Mouse (Mus musculus) spleen, adult 18-20 months (tissue): ENCODE data around the gene Ksr2.

Experiments
- DNase-seq, 2 experiments: peaks; one replicate each; pipeline ENCODE4 v3.0.0; 2022; ENCODE audit warnings: mixed read lengths in 2 of 2

The Ksr2 gene

DNA sequence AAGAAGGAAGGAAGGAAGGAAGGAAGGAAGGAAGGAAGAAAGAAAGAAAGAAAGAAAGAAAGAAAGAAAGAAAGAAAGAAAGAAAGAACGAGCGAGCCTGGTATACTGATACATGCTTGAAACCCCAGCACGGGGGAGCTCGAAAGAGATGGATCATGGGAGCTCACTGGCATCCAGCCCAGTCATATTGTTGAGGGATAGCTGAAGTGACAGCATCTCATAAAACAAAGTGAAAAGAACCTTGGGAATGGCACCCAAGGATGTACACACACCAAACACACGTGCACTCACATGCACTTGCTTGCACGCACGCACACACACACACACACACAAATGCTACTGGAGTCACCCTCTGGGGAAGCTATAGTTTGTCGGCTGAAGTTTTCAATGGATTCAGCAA is 282.6 kb downstream of the Ksr2 start:
- DNase-seq: no peak

DNA sequence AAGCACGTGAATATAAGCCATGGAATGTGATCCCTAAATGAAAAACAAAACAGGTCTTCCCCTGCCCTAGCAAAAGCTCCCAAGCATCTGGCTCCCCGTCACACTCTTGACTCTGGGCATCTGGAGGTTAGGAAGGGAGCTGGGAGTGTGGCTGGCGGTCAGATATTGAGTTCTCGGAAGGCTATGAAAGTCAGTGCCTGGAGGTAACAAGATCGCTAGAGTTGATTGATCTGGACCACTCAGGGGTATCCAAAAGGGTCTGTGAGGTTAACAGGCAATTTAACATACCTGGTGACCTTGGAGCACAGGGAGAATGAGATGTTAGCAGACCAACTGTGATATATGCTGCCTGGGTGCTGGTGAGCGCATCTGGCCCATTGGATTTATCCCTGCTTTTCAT is 283.8 kb downstream of the Ksr2 start:
- no peak for DNase-seq

DNA sequence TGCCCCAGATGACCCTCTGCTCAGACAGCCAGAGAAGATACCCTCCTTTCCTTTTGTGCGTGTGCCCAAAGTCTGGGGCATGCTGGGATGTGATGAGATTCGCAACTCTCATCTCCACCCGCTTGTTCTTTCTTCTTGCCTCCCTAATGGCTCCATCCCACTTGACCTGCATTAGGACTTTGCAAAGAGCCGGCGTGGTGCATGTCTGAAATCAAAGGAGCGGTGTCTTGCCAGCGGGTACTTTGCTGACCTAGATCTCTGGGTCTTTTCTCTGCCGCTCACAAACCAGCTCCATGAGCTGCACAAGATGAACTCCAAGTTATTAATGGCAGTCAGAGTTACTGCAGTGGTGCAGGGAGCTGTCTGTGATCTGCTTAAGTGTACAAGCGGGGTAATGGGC is 290.6 kb downstream of the Ksr2 start:
- no peak for DNase-seq

DNA sequence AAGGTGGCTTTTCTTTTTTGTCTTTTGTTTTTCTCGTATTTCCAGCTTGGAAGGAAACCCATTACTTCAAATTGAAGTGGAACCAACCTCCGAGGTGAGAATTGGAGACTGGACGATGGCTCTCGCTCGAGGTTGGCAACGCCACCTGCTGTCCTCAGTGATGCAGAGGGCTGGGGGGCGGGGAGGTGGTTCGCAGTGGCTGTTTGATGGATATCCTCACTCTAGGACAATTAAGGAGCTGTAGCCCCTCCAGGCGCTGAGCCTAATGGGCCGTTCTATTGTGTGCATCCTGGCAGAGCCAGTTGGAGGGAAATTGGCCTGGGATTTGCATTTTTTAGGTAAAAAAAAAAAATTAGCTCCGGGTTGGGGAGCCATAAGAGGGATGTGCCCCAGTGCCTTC is 292.8 kb downstream of the Ksr2 start:
- no peak for DNase-seq

DNA sequence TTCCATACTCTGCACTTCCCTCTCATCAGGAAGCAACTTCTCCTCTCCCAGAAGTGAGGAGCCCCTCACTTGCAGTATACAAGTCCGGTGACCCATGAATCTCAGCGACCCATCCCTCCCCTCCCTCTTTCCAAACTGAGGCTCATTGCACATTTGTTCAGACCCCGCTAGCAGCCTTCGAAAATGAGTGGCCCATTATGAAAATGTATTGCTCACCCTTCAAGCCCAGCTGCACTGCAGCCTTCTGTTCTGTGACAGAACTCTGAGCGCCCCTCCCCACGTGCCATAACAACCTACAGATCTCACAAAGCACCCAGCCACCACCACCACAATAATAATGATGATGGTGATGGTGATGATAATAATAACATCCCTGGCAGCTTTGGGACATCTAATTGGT is 295.5 kb downstream of the Ksr2 start:
- DNase-seq: no peak

DNA sequence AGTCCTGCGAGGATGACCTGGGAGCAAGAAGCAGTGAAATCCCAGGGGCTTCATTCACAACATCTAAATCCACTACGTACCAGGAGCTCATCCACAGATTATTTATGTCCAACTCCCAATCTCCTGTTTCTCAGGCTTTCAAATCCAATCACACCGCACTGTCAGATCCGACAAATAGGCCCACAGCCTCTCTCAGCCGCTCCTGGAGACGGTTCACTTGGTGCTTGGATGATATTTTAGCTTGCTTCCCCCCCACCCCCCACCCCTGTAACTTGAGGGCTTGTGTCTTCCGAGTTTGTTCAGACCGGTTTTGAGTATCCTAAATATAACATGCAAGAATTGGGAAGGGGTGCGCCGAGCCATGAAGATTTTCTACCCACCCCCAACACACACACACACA is 297.8 kb downstream of the Ksr2 start:
- no peak for DNase-seq

DNA sequence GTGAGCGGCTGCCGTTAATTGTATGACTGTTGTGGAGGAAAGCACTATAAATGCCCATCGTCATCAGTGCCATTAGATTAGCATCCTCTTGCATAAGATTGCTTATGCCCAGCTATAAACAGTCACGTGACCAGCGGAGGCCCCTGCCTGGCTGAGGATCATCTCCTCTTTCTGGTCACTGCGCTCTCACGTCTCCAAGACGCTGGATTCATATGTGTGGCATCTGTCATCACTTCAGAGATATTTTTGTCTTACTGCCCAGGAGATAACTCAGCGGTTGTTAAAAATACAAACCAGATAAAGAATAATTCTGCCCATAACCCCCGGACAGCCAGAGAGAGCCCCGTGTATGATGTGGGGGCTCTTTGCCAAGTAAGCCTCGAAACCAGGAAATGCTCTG is 298.4 kb downstream of the Ksr2 start:
- DNase-seq: no peak

DNA sequence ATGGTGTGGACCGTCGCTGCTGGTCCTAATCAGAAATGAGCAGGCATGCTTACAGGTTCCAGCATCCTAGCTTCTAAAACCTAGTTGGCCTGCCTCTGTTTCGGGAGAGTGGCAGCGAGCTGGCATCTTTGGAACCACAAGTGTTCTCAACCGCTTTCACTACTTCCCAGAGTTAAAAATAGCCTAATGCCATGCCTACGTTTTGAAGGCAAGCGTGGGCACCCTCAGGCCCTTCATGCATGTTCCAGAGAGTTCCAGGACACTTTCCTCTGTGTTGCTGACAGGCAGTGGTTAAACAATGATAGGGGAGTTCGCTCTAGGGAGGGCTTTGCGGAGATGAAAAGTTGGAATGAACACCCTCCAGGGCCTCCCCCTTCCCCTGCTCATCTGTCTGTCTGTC is 303.3 kb downstream of the Ksr2 start:
- DNase-seq: no peak

DNA sequence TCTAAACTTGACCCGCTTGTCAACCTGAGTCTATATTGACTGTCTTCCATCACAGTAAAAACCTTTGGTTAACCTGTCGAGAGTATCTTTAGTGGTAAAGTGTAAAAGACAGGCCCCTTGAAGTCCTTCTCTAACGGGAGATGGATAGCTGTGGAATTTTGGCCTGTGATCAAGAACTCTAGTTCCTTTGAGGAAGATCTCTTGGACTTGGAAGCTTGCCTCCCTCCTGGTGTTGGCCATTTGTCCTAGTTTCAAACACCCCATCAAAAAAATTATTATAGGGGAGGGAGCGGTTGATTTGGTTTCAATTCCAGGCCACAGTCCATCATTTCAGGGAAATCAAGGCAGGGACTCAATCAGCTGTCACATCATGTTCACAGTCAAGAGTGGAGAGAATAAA is 309.5 kb downstream of the Ksr2 start:
- no peak for DNase-seq

DNA sequence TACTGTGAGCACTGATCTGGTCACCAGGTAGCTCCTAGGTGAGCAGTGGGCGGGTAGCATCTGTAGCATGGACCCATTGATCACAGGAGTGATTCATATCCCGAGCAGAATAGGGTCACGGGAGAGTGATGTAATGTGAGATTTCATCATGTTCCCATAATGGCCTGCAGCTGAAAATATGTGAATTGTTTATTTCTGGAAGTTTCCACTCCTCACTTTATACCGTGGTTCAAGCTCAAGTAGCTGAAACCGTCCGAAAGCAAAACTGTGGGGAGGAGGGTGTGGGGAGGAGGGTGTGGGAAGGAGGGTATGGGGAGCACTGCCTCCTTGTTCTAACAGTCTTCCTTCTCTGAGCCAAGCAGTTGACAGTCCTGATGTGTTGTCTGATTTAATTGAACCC is 312.7 kb downstream of the Ksr2 start:
- DNase-seq: no peak

DNA sequence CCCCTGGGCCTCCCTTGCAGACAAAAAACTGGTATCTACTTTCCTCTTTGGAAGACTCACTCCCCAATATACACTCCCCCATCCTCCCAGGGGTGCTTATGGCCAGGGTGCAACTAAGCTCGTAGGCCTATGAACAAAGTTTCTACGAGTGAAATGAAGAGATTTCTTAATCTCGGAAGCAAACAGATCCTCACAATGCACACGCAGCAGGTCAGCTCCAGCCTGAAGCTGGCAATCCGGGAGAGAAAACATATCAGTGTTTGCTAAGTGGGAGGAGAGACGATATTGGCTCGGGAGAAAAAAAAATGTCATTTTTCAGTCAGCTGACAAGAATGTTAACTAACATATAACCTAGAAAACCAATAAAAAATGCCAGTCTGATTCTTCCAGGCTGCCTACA is 313.3 kb downstream of the Ksr2 start:
- no peak for DNase-seq

DNA sequence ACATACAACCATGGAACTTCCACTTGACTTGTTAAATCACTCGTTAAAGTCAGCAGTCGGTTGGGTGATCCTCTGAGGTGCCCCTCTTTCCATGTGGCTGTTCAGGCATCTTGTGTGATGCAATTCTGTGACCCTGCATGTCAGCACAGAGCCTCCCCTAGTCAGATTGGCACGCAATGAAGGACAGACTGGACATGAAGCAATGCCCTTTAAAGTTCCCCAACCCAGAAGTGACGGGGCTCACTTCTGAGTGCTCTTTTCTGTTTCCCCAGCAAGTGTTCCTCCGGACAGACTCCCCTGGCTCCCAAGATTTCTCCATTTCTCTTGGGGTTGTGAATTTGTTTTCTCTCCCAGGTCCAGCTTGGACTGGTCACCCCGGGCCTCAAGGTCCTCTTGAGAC is 317.5 kb downstream of the Ksr2 start:
- DNase-seq: no peak

DNA sequence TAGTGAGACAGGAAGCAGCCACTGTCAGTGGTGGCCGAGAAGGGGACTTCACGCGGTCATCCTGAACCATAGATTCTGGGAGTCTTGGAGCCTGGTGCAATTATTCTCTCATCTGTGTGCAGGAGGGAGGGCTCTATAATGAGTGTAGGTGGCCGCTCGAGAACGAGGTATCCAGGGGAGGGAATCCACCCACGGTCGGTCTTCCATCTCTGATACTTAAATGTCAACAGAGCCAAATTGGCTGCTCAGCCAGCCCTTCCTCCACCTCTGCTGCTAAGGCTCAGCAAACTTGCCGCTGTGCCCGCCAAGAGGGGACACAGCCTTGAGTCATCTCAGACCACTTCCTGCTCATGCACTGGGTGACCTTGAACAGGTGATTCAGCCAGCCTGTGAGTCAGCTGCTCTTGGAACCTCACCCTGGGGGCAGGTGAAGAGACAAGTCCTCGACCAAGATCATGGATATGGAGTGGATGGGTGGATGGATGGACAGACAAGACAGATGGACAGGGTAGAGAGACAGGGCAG is 330.9 kb downstream of the Ksr2 start:
- no peak for DNase-seq

DNA sequence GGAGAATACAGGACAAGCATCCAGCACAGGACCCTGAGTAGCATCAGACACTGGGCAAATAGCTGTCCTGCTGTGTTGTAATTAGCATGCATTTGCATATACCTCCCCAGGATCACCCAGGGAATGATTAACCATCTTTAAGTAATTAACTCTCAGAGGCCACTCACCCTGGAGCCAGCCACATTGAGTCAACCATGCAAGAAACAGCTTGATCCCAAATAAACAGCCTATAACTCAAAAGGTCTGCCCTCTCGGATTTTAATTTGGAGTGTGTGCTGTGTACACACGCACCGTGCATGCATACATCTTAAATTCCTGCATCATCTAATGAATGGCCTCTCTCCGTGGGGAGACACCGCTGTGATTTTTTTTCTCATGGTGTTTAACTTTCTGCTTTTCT is 335.6 kb downstream of the Ksr2 start:
- DNase-seq: no peak

DNA sequence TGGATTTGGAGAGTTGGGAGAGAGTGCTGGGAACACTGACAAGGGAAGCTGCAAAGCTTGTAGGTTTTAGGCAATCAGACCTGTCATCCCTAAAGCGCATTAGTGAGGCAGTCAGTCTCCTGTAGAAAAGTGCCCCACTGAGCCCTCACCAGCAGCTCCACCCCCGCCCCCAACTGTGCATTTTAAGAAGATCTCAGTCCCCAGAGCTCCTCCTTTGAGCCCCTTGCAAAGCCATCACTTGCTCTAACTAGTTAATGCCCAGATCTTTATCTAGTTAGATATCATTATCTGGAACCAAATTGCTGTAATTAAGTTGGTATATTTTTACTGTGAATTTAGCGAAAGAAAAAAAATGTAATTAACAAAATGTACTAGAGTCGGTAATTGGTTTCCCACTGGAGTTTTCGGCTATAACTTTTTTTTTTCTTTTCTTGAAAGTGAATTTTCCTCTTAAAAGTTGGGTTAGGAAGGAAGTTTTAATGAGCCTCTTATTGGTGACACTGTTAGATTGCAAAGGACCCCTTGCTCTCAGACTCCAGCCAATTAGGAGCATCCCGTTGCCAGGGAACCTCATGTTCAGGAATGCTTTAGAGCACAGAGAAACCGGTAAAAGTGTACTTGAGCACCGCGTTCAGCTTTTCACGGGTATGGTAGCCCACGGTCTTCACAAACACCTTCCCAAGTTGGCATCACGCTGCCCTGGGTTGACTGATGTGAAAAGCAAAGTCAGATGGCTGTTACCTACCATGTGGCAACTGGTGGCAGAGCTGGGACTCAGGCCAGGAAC is 344.1 kb downstream of the Ksr2 start:
- no peak for DNase-seq

DNA sequence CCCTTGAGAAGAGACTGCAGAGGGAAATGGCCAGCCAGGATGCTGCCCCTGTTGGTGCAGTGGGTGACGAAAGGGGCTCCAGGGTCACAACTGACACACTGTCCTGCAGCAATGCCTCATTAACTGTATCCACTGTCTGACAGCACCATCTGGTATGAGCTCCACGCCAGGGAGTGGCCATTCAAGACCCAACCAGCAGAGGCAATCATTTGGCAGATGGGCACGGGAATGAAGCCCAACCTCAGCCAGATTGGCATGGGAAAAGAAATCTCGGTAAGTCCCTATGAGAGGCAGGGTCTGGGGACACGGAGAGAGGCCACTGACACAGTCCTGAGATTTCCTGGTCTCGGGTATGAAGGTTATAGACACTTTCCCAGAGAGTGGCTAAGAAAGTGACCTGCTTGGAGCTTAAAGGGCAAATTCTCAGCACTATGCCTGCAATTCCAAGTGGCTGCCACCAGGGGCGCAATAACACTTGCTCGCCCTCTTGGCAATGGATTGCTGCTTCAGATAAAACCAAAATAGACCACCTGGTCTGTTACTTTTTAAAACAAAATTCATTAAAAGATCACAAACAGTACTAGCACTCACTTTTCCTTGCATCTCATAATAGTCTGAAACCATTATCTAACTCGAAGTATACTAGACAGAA is 347.5 kb downstream of the Ksr2 start:
- DNase-seq: no peak

DNA sequence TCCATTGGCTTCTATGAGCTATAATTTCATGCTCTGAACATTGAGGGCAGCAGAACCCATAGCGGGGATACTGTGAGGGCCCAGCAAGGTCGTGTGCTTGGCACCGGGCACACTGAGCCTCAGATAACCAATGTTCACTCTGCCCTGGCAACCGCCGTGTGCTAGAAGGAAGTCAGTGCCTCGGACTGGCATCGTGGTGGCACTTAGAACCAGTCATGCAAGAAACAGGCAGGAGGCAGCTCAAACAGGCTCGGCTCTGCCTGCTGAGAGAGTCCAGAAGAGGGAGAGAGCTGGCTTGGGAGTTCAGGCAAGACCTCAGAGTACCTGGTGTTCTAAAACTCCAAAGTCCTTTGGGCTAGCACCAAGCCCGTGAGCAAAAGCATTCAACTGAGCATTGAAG is 350.7 kb downstream of the Ksr2 start:
- DNase-seq: no peak

DNA sequence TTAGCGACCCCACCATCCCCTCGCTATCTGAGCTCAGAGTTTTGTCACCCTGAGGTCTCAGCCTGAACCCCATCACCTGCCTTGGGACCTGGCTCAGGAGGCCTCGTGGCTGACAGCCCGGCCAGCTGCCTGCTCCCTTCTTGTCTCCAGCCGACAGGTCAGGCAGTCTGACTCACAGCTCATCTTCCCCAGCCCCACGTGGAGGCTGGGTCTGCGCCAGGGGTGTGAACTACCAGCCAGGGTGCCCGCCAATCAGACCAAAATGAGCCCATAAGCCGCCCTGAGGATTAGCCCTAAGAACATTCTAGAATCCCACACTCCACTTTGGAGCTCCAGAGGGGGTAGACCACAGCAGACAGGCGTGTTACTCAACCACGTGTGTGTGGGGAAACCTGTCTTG is 365.4 kb downstream of the Ksr2 start:
- no peak for DNase-seq

DNA sequence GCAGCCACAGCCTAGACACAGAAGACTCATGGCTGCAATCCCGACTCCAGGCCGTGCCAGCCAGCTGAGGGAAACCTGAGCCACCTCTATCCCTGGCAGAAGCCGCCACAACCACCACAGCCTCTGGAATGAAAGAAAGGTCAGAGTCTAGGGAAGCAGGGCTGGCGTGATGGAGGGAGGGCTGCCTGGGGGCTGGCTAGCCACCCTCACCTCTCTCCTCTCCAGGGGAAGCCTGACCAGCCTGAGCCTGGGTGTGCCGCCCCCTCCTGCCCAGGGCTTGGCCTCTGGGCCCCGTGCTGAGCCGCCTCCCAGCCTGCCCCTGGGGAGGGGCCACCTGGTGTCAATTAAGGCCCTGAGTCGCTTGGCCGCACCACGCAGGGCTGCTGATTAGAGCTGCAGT is 366.9 kb downstream of the Ksr2 start, which contains the start of gene Nos1:
Nos1 (plus strand) TSS at position 352 of the 400 bp plus-strand sequence.
- DNase-seq: no peak

DNA sequence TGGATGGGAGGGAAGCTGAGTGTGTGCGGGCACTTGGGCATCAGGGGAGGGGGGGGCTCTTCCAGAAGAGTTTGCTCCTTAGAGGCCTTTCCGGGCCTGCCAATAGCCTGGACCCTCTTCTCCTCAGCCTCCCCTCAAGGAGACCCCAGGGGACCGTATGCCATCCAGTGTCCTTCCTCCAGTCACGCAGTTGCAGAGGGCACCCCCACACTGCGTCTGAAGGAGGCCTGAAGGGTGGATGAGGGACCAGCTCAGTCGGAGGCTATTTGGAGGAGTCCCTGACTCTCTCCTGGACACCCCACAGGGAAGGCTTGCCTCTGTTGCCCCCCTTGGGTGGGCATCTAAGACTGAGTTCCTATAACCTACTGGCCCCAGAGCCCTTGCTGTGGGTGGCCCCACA is 367.4 kb downstream of the Ksr2 start:
- no peak for DNase-seq

DNA sequence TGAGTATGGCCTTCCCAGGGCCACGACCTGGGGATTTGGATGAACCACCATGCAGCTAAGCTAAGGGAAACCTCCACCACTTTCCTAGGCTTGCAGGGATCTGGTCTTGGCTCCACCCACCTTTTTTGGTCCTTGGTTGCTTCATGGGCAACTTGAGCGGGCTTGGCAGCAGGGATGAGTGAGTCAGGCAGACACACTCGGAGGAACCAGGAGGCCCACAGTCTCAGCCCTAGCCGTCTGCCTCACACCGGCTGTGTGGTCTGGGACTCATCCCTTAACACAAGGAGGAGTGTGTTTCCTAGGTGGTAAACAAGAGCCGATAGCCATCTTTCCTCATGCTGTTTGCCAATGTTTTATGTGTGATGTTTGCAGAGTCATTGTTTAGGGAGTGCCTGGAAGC is 376.3 kb downstream of the Ksr2 start:
- no peak for DNase-seq

DNA sequence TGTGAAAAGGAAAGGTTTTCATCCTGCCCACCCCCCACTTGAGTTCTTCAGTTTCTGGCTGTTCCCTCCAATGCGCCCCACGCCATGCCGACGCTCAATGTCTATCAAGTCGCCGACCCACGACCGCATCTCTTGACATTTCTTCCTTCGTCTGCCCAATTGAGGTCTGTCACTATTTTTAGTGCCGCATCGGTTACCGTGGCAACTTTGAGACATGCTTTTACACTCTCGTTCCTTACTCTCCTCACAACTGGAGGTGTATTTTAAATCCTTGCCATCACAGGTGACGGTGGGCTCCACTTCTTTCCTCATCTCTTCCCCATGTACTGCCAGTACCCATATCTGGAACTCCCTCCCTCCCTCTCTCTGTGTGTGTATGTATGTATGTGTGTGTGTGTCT is 378.1 kb downstream of the Ksr2 start:
- DNase-seq: no peak

DNA sequence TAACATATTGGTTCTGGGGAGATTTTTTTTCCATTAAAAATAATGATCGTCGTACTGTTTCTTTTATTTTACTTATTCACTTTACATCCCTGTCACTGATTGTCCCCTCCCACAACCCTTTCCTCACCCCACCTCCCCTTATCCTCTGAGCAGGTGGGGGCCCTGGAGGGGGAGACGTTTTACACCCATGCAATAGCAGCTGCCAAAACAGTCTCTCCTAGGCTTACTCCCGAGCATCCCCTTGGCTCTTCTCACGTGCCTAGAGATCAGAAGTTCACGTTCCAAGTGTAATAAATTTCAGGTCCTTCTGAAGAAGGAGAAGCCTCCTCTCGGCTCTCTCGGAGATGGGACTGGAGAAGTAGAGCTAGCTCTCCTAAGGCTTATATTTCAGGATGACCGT is 387.0 kb downstream of the Ksr2 start:
- no peak for DNase-seq

DNA sequence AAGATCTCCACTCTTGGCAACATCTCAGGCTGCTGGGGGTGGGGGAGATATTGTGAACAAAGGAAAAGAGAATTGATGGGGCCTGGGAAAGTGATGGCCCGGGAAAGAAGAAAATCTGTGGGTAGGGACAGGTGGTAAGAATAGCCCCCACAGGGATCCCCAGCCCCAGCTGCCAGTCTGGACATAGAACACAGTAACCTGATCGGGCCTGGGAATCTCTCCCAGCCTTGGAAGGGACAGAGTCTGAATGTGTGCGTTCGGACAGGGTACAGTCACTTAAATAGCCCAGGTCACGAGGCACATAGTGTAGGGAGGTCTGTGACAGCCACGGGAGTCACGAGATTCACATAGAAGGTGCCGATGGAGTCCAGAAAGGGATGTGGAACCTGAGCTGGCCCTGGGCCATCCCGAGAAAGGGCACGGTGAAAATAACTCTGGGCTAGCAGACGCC is 388.3 kb downstream of the Ksr2 start:
- no peak for DNase-seq

DNA sequence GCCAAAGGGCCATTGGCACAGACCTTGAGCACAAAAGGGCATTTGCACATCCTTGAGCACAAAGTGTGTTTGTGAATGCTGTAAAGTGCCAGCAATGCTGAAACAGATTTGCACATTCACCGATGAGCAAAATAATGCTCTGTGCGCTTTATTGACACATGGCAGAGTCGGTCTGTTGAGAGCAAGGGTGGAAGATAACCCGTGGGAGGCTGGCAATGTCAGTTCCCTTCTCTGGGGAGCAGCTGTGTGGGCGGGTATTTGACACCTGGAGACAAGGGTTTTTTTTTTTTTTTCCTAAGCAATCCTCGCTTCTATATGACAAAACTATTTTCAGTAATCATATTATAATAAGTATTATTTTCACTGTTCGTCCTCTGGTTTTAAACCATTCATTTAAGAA is 389.8 kb downstream of the Ksr2 start:
- no peak for DNase-seq
